Mouse (Mus musculus) gastrocnemius, postnatal 14 days (tissue): ENCODE results near the gene Fer. TPM values are rescaled to one million over a fixed set of nuclear protein-coding genes. Genes with fewer than 3 reads are reported as not detected.

Experiments
- DNase-seq: peaks from one replicate; pipeline ENCODE4 v3.0.0; 2021; ENCODE audit warnings: mixed read lengths
- intact Hi-C: fragments of 180-260 bp; cut with DNase I; formaldehyde crosslinking; loops from one replicate; pipeline ENCODE4 v1.15.1; 2025; ENCODE audit warnings: low total_unique reads
- total RNA-seq, 2 experiments: library from RNA; stranded (reverse); gene quantifications; 2 replicates each; pipeline ENCODE4 v1.2.3; 2021

Gene Fer
- total RNA-seq, 2 experiments from 2014 or later: 11.1 to 13.4 TPM

DNA sequence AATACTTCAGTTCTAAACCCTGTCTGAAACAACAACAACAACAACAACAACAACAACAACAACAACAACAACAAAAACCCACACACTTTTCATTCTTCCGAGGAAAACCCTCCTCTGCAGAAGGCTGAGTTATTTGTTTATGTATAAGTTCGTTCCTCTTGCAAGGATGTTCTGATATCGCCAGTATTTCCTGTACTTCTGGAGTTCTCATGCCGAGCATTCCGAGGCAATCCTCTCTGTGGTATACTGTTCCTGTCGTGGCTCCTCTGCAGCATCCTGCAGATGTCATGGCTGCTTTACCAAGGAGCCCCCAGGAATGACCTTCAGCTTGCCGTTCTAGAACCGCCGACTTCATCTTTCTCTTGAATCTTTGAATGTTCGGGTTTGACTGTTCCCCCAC is 106.6 kb downstream of the Fer start:
- intact Hi-C loops: no loop called here
- DNase-seq: no peak

GRCm38 (mm10) chr17:63970239-63970638 is 107.4 kb downstream of the Fer start:
- DNase-seq: no peak
- intact Hi-C loops: no loop called here

GRCm38 (mm10) chr17:63970939-63971338 is 108.1 kb downstream of the Fer start:
- no peak for DNase-seq
- intact Hi-C loops: no loop called here

- intact Hi-C loops: no loop called here
- DNase-seq: no peak
Observed at GRCm38 (mm10) chr17:63972181-63972580, 109.3 kb downstream of the Fer start.

GRCm38 (mm10) chr17:63973806-63974205 is 110.9 kb downstream of the Fer start:
- no peak for DNase-seq
- intact Hi-C loops: no loop called here

GRCm38 (mm10) chr17:63974253-63974652 is 111.4 kb downstream of the Fer start:
- no peak for DNase-seq
- intact Hi-C loops: no loop called here

GRCm38 (mm10) chr17:63978794-63979571 is 116.1 kb downstream of the Fer start:
- no peak for DNase-seq
- intact Hi-C loops: no loop called here

GRCm38 (mm10) chr17:63980167-63980566 is 117.3 kb downstream of the Fer start:
- DNase-seq: no peak
- intact Hi-C loops: no loop called here

GRCm38 (mm10) chr17:63988710-63989109 is 125.8 kb downstream of the Fer start:
- no peak for DNase-seq
- intact Hi-C loops: no loop called here

DNA sequence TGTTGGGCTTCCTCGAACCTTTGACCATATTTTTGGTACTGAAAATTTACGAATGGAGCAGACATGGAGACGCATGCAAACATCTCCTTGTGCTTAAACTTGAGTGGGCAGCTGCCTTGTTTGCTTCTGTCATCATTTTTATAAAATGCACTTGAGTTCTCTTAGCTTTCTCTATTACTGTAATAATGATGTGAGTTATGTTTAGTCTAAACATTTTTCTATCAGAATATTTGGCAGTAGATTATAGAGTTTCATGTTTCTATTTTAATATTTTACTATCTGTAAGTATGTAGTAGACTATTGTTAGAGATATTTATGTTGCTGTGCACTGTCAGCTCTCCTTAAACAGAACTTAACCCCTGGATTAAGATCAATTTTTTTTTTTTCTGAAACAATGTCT is 128.3 kb downstream of the Fer start:
- intact Hi-C loops: no loop called here
- no peak for DNase-seq

GRCm38 (mm10) chr17:63995921-63996320 is 133.1 kb downstream of the Fer start:
- intact Hi-C loops: no loop called here
- no peak for DNase-seq

DNA sequence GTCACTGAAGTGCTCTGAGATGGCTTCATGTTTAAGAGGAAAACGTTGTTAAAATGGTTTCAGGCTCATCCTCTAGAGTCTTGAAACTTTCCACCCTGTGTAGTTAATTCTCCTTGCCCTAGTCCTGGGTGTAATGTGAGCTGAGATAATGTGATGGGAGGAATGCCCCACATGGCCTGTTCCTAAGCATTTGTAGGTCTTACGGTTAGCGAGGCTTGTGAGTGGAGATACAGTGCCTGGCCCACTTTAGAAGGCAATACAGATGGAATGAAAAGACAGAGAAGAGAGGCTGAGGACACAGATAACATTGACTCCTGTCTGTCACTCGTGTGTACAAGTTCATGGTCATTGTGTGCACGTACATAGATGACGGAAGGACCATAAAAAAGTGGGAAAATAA is 134.8 kb downstream of the Fer start:
- no peak for DNase-seq
- intact Hi-C loops: no loop called here

GRCm38 (mm10) chr17:64003444-64003843 is 140.6 kb downstream of the Fer start:
- DNase-seq: no peak
- intact Hi-C loops: no loop called here

GRCm38 (mm10) chr17:64005575-64006249 is 142.8 kb downstream of the Fer start:
- intact Hi-C loops: no loop called here

DNA sequence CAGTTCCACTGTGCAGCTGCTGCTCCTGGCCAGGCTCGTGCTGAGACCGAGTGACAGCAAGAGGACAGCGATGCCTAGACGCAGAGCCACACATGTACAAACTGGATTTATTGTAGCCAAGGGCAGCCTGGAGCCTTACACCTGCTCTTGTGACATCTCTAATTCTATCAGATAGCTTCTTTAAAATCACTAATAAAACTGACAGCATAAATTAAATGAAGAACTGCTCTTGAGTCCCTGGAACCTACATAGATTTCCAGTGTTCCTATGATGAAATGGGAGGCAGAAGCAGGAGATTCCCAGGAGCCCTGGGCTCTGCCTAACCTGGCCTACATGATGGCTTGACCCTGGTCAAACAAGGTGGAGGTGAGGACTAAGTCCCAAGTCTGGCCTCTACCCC is 153.7 kb downstream of the Fer start:
- DNase-seq: no peak
- intact Hi-C loops: no loop called here

More at GRCm38 (mm10) chr17:64005575-64006249, 142.8 kb downstream of the Fer start:
- no peak for DNase-seq

DNA sequence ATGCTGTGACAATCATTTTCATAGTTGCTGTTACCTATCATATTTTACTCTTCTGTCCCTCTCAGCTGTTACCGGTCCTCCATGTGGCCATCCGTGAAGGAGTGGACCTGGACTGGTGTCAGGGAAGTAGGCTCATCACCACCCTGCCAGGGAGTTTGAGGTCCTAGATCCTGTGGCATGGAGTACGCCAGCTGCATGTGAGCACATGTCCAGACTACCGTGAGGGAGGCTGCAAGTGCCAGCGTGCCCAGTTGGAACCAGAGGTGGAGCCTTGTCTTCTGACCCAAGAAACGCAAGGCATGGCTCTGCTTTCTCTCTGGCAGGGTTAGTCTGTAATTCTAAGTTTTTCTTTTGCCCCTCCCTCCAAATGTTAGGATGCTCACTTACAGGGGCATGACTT is 155.4 kb downstream of the Fer start:
- no peak for DNase-seq
- intact Hi-C loops: no loop called here

GRCm38 (mm10) chr17:64018870-64019269 is 156.0 kb downstream of the Fer start:
- no peak for DNase-seq
- intact Hi-C loops: no loop called here

GRCm38 (mm10) chr17:64019646-64020045 is 156.8 kb downstream of the Fer start:
- intact Hi-C loops: loop anchor here (10.0 kb wide), 1 partner anchor 355 kb away; no protein-coding TSS in a partner anchor
- DNase-seq: no peak

DNA sequence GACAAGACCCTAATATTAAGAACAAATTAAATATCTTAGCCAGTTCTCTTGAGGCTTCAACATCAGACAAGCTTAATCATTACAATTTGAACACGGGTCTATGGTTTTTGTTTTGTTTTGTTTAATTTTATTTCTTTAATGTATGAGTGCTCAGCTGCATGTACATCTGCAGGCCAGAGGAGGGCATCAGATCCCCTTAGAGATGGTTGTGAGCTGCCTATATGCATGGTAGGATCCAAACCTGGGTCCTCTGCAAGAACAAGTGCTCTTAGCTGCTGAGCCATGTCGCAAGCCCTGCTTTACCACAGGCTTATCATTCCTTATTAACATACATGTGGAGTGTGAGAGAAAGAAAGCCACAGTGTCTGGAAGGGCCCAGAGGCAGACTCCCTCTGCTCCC is 163.6 kb downstream of the Fer start:
- intact Hi-C loops: loop anchor here (10.0 kb wide), 1 partner anchor 348 kb away; no protein-coding TSS in a partner anchor
- no peak for DNase-seq

DNA sequence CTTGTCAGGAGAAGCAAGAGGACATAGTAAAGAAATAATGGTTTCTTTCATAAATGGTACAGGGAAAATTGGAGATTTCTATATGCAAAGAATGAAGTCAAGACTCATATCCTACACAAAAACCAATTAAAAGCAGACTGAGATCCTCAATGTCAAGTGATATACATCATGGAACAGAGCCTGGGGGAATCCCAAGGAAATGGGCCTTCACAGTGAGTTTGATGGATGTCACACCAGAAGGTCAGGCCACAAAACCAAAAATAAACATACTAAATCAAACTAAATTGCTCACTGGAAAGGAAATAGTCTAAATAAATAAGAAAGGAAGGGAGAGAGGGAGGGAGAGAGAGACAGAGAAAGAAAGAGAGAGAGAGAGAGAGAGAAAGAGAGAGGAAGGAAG is 178.9 kb downstream of the Fer start:
- intact Hi-C loops: no loop called here
- DNase-seq: no peak

DNA sequence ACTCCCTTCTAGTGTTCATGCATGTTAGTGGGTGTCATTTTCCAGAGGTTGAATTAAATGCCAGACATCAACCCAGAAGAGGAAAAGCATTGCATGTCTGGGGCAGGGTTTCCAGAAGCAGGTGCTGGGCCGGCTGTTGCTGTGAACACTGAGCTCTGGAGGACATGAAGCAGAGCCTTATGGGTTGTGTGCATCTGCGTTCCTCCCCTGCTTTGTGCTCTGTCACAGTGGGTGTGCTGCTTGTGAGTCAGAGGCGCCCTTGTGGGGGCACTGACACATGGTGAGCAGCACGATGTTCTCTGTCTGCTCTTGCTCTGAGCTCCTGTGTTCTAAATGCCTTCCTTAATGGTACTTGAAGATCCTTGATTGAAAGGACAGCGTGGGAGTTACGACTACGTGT is 182.5 kb downstream of the Fer start:
- no peak for DNase-seq
- intact Hi-C loops: no loop called here
